Mouse (Mus musculus): ENCODE measurements around the gene Csnk2b. TPM values are rescaled to one million over a fixed set of nuclear protein-coding genes. Genes with fewer than 3 reads are reported as not detected.

Csnk2b gene
- polyA plus RNA-seq, 1 experiment from 2014 or later: 131 TPM

GRCm38 (mm10) chr17:35146139-35146538, 24.3 kb upstream of the Csnk2b start:
- Histone ChIP-seq H3K9ac (replicated peaks) (no peak overlapping the region), H3K27me3 (ENCODE audit: insufficient read depth, low read length) (no peaks in the 10 kb centered on the region), H3K9me3 (ENCODE audit: low read length) (no peaks in the 10 kb centered on the region), H3K36me3 (replicated peaks; ENCODE audit: insufficient read depth, low read length) (peaks cover 92% of the 10 kb centered on the region), H3K4me2 (ENCODE audit: low read depth, low read length) (no peak overlapping the region), H3K27ac (ENCODE audit: low read depth) (no peak overlapping the region), H3K4me1 (ENCODE audit: insufficient read depth) (0 out of 2 replicates have a peak, but pooled peaks cover 2% of the 10 kb centered on the region), H3K4me3 (ENCODE audit: low read depth, low read length) (no peak overlapping the region)
- no peak for DNase-seq
- ATAC-seq: no peak
- TF ChIP-seq EP300 (IDR thresholded peaks at IDR 0.05; ENCODE audit: low read depth) (no peak), CTCF (IDR thresholded peaks at IDR 0.05; ENCODE audit: low read depth) (no peak)
- 87% methylated on average over 5 of the region's 5 CpGs for WGBS (ENCODE audit: insufficient replicate concordance)

GRCm38 (mm10) chr17:35141971-35142370, 20.1 kb upstream of the Csnk2b start:
- DNase-seq (no peak), ATAC-seq (no peak)
- H3K27ac ChIP-seq (ENCODE audit: low read depth): no peak overlapping the region
- 72% methylated on average over 6 of the region's 6 CpGs for WGBS (ENCODE audit: insufficient replicate concordance)
- no peak for TF ChIP-seq CTCF (IDR thresholded peaks at IDR 0.05; ENCODE audit: low read depth)
- TF ChIP-seq EP300 (IDR thresholded peaks at IDR 0.05; ENCODE audit: low read depth): no peak
- H3K9me3 ChIP-seq (ENCODE audit: low read length): no peaks in the 10 kb centered on the region
- H3K9ac ChIP-seq (replicated peaks): no peak overlapping the region
- H3K36me3 ChIP-seq (replicated peaks; ENCODE audit: insufficient read depth, low read length): peaks cover 91% of the 10 kb centered on the region
- H3K27me3 ChIP-seq (ENCODE audit: insufficient read depth, low read length): no peaks in the 10 kb centered on the region
- peaks cover 4% of the 10 kb centered on the region for H3K4me1 ChIP-seq (ENCODE audit: insufficient read depth)
- no peak overlapping the region for H3K4me3 ChIP-seq (ENCODE audit: low read depth, low read length)
- no peak overlapping the region for H3K4me2 ChIP-seq (ENCODE audit: low read depth, low read length)

GRCm38 (mm10) chr17:35140490-35140996, 18.7 kb upstream of the Csnk2b start:
- Histone ChIP-seq H3K4me1 (ENCODE audit: insufficient read depth) (peaks cover 9% of the 10 kb centered on the region), H3K27me3 (ENCODE audit: insufficient read depth, low read length) (no peaks in the 10 kb centered on the region), H3K4me2 (ENCODE audit: low read depth, low read length) (no peak overlapping the region), H3K4me3 (ENCODE audit: low read depth, low read length) (no peak overlapping the region), H3K9ac (replicated peaks) (no peak overlapping the region), H3K36me3 (replicated peaks; ENCODE audit: insufficient read depth, low read length) (peaks cover 77% of the 10 kb centered on the region), H3K27ac (ENCODE audit: low read depth) (no peak overlapping the region), H3K9me3 (ENCODE audit: low read length) (no peaks in the 10 kb centered on the region)
- DNase-seq: no peak
- ATAC-seq: no peak
- TF ChIP-seq EP300 (IDR thresholded peaks at IDR 0.05; ENCODE audit: low read depth): no peak
- TF ChIP-seq CTCF (IDR thresholded peaks at IDR 0.05; ENCODE audit: low read depth): no peak
- 74% methylated on average over 16 of the region's 16 CpGs for WGBS (ENCODE audit: insufficient replicate concordance)

GRCm38 (mm10) chr17:35139269-35139668, 17.4 kb upstream of the Csnk2b start:
- Histone ChIP-seq H3K36me3 (replicated peaks; ENCODE audit: insufficient read depth, low read length) (peaks cover 64% of the 10 kb centered on the region), H3K27me3 (ENCODE audit: insufficient read depth, low read length) (no peaks in the 10 kb centered on the region), H3K9me3 (ENCODE audit: low read length) (no peaks in the 10 kb centered on the region), H3K4me1 (ENCODE audit: insufficient read depth) (peaks cover 9% of the 10 kb centered on the region), H3K4me3 (ENCODE audit: low read depth, low read length) (no peak overlapping the region), H3K27ac (ENCODE audit: low read depth) (no peak overlapping the region), H3K4me2 (ENCODE audit: low read depth, low read length) (no peak overlapping the region), H3K9ac (replicated peaks) (no peak overlapping the region)
- 84% methylated on average over 3 of the region's 3 CpGs for WGBS (ENCODE audit: insufficient replicate concordance)
- no peak for ATAC-seq
- no peak for TF ChIP-seq CTCF (IDR thresholded peaks at IDR 0.05; ENCODE audit: low read depth)
- TF ChIP-seq EP300 (IDR thresholded peaks at IDR 0.05; ENCODE audit: low read depth): no peak
- DNase-seq: no peak

GRCm38 (mm10) chr17:35135591-35136320, 13.9 kb upstream of the Csnk2b start:
- peak; percentile 62 for ATAC-seq
- under 1% methylated on average over 42 of the region's 43 CpGs for WGBS (ENCODE audit: insufficient replicate concordance)
- no peak for DNase-seq

GRCm38 (mm10) chr17:35134801-35135590, 13.1 kb upstream of the Csnk2b start, which contains the start of gene Bag6:
Gene Bag6 (plus strand): TSS chr17:35135178.
- Histone ChIP-seq H3K27me3 (ENCODE audit: insufficient read depth, low read length) (no peaks in the 10 kb centered on the region), H3K4me3 (ENCODE audit: low read depth, low read length) (peak within 1 kb of the TSS; percentile 66), H3K4me1 (ENCODE audit: insufficient read depth) (peaks cover 10% of the 10 kb centered on the region), H3K9ac (replicated peaks) (peak within 1 kb of the TSS; percentile 78), H3K4me2 (ENCODE audit: low read depth, low read length) (peak within 1 kb of the TSS; percentile 82), H3K9me3 (ENCODE audit: low read length) (no peaks in the 10 kb centered on the region), H3K36me3 (replicated peaks; ENCODE audit: insufficient read depth, low read length) (peaks cover 28% of the 10 kb centered on the region), H3K27ac (ENCODE audit: low read depth) (peak within 1 kb of the TSS; percentile 93)
- TF ChIP-seq EP300 (IDR thresholded peaks at IDR 0.05; ENCODE audit: low read depth) (peak; percentile 84), CTCF (IDR thresholded peaks at IDR 0.05; ENCODE audit: low read depth) (no peak; the same call in 1 of the 2 replicates)
- ATAC-seq: peak; percentile 89
- under 1% methylated on average over 66 of the region's 66 CpGs for WGBS (ENCODE audit: insufficient replicate concordance)
- peak; percentile 95 for DNase-seq

More at GRCm38 (mm10) chr17:35135591-35136320, 13.9 kb upstream of the Csnk2b start:
- H3K36me3 ChIP-seq (replicated peaks; ENCODE audit: insufficient read depth, low read length): peaks cover 29% of the 10 kb centered on the region
- H3K9me3 ChIP-seq (ENCODE audit: low read length): no peaks in the 10 kb centered on the region
- peak overlapping the region; percentile 93 for H3K27ac ChIP-seq (ENCODE audit: low read depth)
- peak overlapping the region; percentile 78 for H3K9ac ChIP-seq (replicated peaks)
- peak overlapping the region; percentile 66 for H3K4me3 ChIP-seq (ENCODE audit: low read depth, low read length)
- H3K27me3 ChIP-seq (ENCODE audit: insufficient read depth, low read length): no peaks in the 10 kb centered on the region
- no peak for TF ChIP-seq CTCF (IDR thresholded peaks at IDR 0.05; ENCODE audit: low read depth)
- no peak for TF ChIP-seq EP300 (IDR thresholded peaks at IDR 0.05; ENCODE audit: low read depth)
- peak overlapping the region; percentile 82 for H3K4me2 ChIP-seq (ENCODE audit: low read depth, low read length)
- H3K4me1 ChIP-seq (ENCODE audit: insufficient read depth): peaks cover 9% of the 10 kb centered on the region

All from liver, postnatal 0 days (tissue).